Mouse (Mus musculus): ENCODE measurements at regions not wholly inside any gene's neighbourhood (a gene's known extent, or its start where the extent isn't known, plus 50 kb on each side); places are given as distances from the start of the nearest gene placed in this dataset.

DNA sequence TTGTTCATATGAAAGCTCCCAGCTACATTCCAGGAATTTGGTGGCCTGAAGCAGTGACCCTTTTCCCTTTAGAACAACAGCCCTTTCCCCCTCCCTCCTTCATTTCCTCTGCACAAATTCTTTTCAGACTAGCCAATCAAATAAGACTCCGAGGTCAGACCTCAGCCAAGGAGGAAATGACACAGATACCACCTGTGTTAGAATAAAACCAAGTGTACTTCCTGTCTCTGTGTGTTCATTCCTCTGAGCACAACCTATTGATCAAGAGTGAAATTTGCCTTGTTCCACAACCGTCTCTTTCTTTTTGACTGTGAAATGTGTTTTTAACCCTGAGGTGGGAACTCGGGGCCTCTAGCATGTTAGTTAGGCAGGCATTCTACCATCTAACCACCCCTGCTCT lies 120.2 kb downstream of the Tmsb4x start:
- DNase-seq, result no peak

DNA sequence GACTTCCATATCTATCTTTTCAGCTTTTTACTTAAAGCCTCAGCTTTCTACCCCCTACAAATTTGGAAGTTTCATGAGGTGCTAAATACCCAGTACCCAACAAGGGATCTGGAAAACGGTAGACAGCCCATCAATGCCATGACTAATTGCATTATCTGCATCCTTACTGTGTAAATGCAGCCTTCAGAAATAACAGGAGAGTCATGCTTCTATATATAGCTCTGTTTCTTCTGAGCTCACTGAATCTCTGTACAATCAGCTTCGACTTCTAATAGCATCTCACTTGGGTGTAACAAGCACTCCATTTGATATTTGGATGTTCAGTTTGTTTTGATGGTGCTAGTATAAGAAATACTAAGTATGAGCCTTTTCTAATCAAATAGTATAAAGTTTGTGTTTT lies 120.7 kb downstream of the Tmsb4x start:
- DNase-seq, result no peak

DNA sequence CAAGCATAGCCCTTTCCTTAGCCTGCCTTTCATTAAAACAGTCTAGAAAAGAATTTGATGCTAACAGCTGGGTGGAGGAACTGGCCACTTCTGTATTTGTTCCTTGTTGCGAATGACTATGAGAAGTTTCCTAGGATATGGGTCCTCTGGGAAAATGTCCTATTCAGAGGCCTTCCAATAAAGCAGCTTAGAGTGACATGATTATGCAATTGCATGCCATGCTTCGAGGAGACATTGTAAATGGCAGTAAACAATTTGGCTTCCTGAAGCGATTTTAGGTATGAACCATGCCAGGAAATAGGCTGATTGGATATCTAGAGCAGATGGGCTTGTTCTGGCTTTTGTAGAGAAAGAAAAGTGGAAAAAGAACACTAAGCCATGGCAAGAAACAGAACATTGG lies 128.3 kb downstream of the Tmsb4x start:
- DNase-seq, result no peak

DNA sequence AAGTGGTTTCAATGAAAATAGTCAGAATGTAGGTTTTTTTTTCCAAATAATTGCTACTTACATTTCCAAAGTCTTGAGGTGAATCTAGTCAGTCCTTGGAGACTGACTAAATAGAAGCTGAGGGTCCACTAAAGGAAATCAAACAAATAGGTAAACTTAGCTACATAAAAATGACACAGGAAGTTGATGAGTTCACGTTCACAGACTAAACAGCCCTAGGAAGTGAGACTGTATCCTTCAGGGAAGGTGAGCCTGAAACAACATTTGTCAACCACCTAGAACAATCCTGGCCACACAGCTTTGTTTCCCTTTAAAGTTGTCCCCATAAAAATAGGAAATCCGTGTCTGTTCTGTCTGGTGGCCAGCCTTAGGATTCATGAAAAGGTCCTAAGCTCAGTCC lies 140.0 kb downstream of the Tmsb4x start:
- DNase-seq, result no peak

DNA sequence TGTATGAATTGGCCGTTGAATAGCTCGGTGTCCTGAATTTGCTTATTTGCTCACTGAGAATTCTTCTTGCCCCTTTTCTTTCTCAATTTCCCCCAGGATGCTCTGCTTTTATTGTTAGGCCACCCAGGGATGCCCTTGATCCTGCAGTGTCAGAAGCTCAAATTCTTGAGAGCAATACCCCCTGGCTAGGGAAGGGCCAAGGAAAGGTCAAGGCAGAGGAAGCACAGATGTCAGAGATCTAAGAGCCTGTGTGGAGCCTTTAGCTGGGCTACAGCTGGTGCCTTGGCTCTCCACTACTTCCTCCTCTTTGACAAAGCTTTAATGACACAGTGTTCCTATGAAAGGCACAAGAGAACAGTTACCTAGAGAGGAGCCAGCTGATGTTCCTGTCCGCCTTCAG lies 141.2 kb downstream of the Tmsb4x start:
- no peak for DNase-seq

DNA sequence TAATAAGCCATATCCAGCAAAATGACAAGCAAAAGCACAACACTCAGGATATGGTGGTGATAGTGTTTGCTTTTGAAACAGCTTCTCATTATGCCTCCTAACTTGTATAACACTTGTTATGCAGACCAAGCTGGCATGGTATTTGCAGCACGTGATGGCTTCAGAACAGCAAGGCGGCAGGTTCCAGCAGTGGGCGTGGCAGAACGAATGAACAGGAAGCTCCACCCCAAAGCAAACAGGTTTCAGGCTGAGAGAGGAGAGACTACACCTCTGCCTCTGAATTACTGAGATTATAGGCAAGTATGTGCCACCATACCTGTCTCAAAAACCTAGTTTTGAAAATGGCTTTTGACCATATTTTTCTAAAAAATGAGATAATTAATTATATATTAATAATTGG lies 145.2 kb downstream of the Tmsb4x start:
- DNase-seq, result no peak

DNA sequence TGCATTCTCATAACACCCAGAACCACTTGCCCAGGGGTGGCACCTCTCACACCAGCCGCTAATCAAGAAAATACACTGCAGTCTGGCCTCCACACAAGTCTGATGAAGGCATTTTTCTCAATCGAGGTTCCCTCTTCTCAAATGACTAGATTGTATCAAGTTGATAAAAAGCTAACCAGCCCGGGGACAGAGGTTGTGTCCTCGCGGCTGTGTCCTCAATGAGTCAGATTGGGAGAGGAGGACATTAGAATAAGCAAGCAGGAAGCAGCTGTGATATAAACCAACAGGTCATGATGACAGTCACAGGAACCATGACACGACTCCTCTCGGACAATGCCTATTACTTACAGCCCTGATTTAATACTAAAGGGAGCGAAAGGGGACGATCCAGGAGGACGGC lies 156.7 kb downstream of the Tmsb4x start:
- DNase-seq, result no peak

DNA sequence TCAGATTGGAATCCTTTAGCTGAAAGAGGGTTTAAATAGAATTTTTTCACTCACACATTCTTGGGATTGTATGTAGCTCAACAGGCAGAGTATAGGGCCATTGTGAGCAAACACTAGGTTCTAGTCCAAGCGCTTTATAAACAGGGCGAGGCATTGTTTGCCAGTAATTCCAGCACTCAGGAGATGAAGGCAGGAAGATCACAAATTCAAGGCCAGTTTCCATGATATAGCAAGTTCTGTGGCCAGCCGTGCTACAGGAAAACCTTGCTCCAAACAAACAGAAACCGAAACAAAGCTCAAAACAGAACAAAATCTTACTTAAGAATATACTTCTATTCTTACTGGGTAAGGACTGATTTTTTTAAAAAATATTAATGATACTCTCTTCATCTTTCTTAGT lies 159.0 kb downstream of the Tmsb4x start:
- DNase-seq, result no peak

DNA sequence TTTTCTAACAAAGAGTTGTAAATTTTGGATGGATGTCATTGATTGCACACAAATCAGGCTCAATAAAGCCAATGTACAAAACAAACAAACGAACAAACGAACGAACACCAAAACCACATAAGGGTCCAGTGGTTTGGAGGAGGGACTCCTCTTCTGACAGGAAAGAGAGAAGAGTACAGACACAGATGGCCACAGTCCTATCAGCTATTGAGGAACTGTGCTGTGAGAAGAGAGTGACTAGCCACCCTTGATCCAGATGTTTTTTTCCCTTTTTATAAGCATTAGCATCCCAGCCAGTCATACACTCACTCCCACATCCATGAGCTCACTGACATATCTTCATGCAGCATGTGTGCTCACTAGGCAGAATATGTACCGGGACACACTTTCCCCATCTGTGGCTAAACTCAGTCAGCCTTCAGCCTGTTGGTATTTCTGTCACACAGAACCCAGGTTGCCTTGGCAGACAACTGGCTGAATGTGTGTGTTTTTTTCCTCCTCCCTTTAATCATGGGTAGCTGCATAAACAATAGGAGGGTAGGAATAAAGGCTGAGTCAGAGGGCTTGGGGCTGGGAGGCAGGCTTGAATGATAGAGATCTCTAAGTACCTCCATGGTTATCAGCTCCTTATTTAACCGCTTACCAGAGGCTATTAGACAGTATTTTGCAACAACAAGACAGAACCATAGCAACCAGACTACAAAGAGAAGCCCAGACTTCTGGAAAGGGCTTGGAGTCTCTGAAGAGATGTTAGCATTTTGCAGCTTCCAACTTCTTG lies 159.7 kb downstream of the Tmsb4x start:
- DNase-seq, result no peak

DNA sequence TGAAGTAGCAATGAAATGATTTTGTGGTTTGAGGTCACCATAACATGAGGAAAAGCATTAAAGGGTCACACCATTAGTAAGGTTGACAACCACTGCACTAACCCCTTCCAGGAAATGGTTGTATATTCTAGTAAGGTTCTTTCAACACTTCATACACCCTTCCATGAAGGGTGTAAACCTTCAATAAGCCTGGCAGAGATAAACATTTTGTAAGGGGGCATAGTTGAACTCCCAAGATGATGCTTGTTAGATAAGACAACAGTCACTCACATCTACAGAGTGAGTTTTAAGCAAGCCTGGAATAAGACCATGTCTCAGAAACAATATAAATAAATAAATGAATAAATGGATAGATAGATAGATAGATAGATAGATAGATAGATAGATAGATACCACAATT lies 171.1 kb downstream of the Tmsb4x start:
- no peak for DNase-seq

DNA sequence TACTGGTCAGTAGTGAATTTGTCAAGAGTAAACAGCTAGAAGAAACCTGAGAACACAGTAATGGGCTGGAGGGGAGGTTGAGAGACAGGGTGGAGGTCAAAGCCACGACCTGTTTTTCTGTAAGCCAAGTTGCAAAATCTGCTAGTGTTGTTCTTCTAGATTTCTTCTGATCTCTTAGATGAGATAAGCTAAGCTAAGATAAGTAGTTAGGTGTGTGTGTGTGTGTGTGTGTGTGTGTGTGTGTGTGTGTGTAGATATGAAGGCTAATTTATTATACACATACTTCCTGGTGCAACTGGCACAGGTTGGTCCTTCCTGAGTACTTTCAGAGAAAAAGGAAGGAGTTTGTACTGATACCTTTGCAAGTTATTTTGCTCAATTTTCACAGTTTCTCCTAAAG lies 172.8 kb downstream of the Tmsb4x start:
- DNase-seq, result no peak

DNA sequence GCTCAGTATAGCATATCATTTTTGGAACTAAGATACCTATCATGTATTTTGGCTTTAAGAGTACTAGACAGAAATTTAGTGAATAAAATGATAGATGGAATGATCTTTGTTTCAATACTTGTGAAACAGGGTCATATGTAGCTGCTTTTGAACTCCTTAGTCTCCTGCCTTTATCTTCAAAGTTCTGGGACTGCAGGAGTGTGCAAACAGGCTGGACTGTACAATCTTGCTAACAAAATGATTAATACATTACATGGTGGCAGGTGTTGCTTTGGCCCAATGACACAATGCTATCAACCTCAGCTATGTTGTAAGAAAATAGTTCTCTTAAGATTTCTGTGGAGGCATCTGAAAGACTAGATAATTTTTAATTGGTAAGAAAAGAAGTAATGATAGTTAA lies 173.5 kb downstream of the Tmsb4x start:
- no peak for DNase-seq

DNA sequence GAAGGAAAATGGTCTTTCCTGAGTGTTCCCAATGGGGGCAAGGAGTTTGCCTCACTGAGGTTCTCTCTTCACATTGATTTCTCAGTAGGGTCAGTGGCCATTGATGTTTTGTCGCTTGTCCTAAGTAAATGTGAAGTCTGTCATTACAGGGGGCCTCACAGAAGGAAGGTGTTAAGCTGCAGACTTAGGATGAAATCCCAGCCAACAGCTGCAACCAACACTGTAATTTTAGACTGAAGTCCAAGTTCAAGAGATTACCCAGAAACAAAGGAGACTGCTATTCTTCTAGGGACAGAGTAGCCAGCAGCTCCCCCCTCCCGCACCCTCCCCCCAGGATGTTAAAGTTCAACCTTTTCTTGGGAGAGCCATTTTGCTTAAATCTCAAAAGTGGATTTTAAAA lies 176.0 kb downstream of the Tmsb4x start:
- DNase-seq, result no peak

DNA sequence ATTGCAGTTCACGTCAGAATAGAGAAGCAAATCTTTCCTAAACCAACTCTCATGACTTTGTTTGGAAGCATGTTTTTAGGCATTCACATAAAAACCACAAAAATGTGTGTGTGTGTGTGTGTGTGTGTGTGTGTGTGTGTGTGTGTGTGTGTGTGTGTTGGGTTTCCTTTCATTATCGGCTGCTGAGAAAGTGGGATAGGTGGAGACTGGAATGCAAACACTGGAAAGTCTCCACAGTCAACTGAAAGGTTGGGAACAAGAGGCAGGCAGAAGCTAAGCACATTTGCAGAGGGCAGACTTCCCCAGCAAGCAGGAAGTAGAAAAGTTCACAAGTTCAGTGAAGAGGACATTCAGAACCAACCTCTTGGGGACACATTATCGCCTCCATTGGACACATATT lies 176.5 kb downstream of the Tmsb4x start:
- DNase-seq, result no peak

DNA sequence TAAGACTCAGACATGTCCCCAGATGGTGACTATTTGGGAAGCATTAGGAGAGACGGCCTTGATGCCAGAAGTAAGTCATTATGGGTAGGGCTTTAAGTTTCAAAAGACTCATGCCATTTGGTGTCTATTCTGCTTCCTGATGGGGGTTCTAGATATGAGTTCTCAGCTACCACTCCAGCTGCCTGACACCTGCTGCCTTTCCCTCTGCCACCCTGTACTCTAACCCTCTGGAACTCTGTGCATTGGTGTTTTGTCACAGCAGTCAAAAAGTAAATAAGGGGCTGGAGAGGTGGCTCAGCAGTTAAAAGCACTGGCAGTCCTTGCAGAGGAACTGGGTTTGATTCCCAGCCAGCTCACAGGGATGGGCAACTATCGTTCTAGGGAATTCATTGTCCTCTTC lies 177.6 kb downstream of the Tmsb4x start:
- DNase-seq, result no peak

DNA sequence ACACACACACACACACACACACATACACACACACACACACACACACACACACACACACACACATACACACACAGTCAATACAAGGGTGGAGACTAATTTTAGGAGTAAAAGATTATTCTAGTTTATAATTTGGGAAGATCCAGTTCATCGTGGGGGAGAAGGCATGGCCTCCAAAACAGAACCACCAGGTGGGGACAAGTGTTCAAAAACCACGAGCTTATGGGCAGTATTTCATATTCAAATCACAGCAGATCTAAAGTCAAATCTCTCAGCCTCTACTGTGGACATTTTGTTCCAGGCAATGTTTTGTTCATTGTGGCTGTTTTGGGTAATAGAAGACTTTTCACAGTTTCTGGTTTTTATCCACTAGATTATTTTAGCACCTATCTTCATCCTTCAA lies 193.5 kb downstream of the Tmsb4x start:
- DNase-seq, result no peak

DNA sequence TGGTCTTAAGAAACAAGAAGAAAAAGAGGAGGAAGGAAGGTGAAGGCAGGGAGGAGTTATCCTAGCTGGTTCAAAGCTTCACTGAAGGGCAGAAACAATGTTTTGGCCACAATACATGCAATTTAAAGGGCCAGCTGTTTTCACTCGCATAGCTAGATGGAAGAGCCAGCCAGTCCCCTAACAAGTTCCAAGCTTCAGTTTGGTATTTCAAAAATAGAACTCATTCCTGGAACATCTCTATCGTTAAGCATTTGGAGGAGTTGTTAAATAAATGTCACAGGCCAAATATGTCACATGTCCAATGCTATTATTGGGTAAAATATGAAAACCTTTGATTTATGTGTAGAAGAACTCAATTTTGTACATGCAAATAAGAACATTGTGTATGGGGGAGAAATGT lies 194.8 kb downstream of the Tmsb4x start:
- no peak for DNase-seq

DNA sequence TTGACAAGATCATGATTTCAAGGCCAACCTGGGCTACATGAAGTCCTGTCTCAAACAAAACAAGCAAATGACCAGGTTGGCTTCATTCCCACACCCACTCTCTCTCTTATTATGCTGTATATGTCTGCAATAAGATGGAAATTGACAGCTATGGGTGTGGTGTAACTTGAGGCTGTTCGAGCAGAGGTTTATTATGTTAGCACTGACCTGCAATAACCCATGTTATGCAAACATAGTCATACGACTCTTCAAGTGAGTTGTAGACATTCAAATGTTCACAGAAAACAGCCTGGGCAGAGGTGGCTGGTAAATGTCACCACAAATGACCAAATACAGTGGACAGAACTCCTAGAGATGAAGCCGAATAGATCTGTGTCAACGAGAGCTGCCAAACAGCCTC lies 196.2 kb downstream of the Tmsb4x start:
- DNase-seq, result no peak

DNA sequence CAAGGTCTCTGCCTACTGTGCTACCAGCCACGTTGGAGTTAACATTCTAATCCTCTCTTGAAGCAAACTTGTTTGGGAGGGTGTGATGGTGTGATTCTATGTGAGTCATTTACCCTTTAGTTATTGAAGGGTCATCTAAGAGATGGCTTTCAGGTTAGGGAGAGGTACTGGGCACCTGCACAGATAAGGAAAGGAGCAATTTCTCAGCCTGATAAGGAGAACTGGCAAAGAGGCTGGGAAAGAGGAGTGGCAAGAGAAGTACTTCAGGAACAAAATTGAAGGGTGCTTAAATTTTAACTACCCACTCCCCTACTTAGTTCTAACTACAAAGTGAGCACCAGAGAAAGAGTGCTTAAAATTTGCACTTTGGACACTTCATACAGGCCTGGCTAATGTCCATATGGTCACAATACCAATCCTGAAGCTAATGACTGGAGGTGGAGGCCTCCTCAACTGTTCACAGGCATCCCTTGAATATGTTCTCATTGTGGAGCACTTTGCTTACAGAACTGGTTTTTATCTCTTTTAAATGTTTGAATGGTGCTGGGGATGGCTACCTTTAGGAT lies 197.1 kb downstream of the Tmsb4x start:
- DNase-seq, result no peak

DNA sequence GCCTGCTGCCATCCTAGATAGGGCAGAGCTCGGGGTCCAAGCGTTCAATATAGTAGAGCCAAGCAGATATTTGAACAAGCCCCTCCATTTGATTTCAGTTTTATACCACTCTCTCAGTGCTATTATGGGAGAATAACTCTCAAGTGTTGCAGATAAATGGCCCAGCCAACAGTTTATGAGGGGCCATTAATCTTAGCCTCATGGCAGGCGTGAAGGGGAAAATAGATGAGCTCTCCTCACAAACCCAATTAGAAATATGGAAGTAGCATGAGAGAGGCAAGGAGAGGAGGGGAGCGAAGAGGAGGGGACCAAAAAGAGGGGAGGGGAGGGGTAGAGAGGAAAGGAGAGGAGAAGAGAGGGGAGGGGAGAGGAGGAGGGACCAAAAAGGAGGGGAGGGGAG lies 213.3 kb downstream of the Tmsb4x start:
- no peak for DNase-seq

DNA sequence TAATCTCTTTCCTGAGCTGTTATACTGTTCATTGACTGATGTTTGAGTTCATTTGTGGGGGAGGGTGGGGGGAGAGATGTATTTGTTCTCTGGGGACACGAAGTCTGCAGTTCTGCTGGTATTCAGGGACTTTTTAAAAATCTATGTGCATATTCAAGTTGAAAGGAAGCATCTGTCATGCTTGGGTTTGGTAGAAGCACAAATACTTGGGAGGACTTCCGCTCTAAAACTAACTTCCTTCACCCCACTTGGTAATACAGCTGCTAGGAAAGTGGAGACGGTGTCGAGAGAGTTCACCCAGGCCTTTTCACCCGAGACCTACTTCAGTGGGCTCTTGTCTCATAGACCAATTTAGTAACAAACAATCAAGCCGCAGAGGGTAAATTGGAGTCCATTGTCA lies 228.1 kb downstream of the Tmsb4x start:
- DNase-seq, result no peak

DNA sequence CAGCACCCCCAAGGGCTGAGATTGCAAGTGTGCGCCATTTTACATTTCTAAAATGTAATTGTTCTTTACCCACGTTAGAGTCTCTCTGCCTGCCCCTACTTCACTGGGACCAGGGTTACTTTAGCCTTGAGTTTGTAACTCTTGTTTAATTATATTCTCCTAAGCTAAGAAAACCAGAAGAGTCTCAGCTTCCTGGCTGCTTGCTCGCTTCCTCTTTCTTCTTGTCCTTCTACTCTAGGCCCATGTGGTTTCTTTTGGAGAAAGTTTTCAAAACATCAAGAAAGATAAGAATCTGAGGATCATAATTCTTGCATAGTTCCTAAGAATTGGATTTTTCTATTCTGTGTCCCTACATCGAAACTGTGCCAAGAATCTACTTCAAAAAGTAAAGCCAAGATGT lies 228.6 kb downstream of the Tmsb4x start:
- no peak for DNase-seq

DNA sequence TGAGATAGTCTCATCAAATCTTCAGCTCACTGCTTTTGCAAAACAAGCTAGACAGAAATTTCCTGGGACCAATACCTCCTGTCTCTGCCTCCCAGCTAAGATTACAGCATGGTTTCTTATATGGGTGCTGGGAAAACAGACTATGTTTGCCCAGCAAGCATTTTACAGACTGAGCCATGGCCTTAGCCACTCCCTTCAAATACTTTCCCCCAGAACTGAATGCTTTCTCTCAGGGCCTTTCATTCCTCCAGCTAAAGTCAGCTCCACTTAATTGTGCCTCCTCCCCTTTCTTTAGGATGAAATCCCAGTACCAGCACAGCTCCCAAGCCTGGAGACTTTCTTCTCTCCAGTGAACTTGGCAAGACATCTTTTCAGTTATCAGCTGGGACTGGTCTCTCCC lies 232.1 kb downstream of the Tmsb4x start:
- DNase-seq, result no peak

DNA sequence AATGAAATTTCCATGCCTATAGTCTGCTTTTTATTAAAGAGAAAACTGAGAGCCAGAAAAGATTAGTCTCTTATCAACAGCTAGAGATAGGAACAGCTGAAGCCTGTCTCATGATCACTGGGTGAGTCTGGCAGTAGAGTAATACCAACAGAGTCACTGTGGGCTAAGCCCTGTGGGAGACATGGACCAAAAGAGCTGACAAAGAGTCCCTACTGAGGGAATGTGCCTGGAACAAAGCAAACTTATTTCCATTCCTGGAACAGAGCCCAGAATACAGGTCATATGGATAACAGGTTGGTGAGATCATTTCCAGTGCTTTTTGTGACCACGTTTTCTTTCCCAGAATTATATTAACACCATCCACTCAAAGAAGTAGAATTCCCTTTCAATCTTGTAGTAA lies 237.4 kb downstream of the Tmsb4x start:
- DNase-seq, result peak; percentile 2

Data from cerebellum, adult 9-10 months (tissue).